In the genomic region with DNA sequence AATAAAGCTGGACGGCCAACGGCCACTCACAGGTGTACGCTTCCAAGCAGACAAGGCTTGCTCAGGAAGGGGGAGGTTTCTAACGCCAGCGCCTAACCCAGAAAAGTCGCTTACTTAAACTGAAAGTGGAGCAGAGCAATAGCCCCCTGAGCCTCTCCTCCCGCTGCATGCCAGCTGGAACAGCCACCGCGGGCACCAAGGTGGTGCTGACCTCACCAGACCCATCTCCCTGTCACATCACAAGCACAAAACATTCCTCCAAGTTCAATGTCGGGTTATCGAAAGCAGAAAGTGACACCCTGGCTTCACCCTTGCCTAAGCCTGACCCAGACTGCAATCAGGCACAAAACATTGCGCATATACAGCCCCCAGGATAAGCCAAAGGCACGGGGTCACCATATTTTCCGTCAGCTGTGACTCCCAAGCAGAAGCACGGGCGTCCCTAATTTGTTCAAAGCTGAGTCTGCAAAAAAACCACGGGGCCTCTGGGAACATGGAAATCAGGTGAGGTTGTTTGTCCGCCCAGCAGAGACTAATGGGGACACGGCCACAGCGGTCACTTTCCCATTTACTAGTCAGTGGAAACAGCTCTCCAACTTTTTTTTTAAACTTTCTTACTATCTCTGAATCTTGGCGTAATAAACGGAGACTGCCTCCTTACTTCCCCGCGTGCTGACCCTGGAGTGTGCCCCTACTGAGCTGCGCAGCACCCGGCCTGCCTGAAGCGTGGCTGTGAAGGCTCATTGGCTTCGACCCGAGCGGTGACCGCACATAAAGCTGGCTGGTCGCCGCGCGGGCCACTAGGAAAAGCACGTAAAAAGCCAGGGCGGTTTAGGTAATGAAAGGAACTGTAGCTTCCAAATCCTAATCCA, we compare ENCODE assay signal across 8 mouse cellular contexts. TPM values are rescaled to one million over a fixed set of nuclear protein-coding genes. Genes with fewer than 3 reads are reported as not detected.
DNase-seq lines count a peak whose midpoint lies in the region; ATAC-seq and TF ChIP-seq lines count a peak whose summit lies in the region.

No protein-coding gene starts in this region.

- 0 out of 2 replicates have a peak, but pooled peaks cover 3% of the 10 kb centered on the region for H3K27me3 ChIP-seq in testis, adult 2 months (ENCODE audit: control insufficient read depth, insufficient read depth, low read length)
- H3K27me3 ChIP-seq in forebrain, embryonic 14.5 days (replicated peaks; ENCODE audit: control insufficient read depth, insufficient read depth, low read length) = peaks cover 41% of the 10 kb centered on the region
- peaks cover 66% of the 10 kb centered on the region for H3K27me3 ChIP-seq in intestine, embryonic 14.5 days (replicated peaks; ENCODE audit: control insufficient read depth, insufficient read depth, low read length)
- H3K27me3 ChIP-seq in lung, embryonic 15.5 days = peaks cover 53% of the 10 kb centered on the region
- no peaks in the 10 kb centered on the region for H3K27me3 ChIP-seq in splenic B cell, adult 2 months (ENCODE audit: control insufficient read depth, insufficient read depth, low read length, poor library complexity, severe bottlenecking)

- no peak for TF ChIP-seq CTCF in testis, adult 2 months (IDR thresholded peaks at IDR 0.05; ENCODE audit: control insufficient read depth, insufficient read depth, insufficient replicate concordance, low read depth, low read length)

- H3K36me3 ChIP-seq in testis, adult 2 months (ENCODE audit: control insufficient read depth, insufficient read depth, low read length) = no peaks in the 10 kb centered on the region
- H3K36me3 ChIP-seq in forebrain, embryonic 14.5 days (ENCODE audit: control insufficient read depth, insufficient read depth, low read length) = no peaks in the 10 kb centered on the region
- H3K36me3 ChIP-seq in intestine, embryonic 14.5 days (ENCODE audit: control insufficient read depth, insufficient read depth, low read length) = no peaks in the 10 kb centered on the region
- no peaks in the 10 kb centered on the region for H3K36me3 ChIP-seq in lung, embryonic 15.5 days
- no peaks in the 10 kb centered on the region for H3K36me3 ChIP-seq in splenic B cell, adult 2 months (ENCODE audit: control insufficient read depth, insufficient read depth, low read length, poor library complexity, severe bottlenecking)

- no peak for TF ChIP-seq POLR2A in testis, adult 2 months (IDR thresholded peaks at IDR 0.05; ENCODE audit: control insufficient read depth, low read depth, low read length)

- H3K27ac ChIP-seq in testis, adult 2 months (ENCODE audit: control insufficient read depth, insufficient read depth, low read depth, low read length) = no peak overlapping the region
- no peak overlapping the region for H3K27ac ChIP-seq in forebrain, embryonic 14.5 days (ENCODE audit: low read depth, low read length)
- H3K27ac ChIP-seq in intestine, embryonic 14.5 days (ENCODE audit: low read depth) = no peak overlapping the region
- no peak overlapping the region for H3K27ac ChIP-seq in lung, embryonic 15.5 days

- H3K4me1 ChIP-seq in testis, adult 2 months (ENCODE audit: control insufficient read depth, insufficient read depth, low read length) = peaks cover 10% of the 10 kb centered on the region
- 0 out of 2 replicates have a peak, but pooled peaks cover 9% of the 10 kb centered on the region for H3K4me1 ChIP-seq in forebrain, embryonic 14.5 days (ENCODE audit: control insufficient read depth, insufficient read depth, low read length)
- H3K4me1 ChIP-seq in intestine, embryonic 14.5 days (replicated peaks; ENCODE audit: control insufficient read depth, insufficient read depth, low read length) = peaks cover 7% of the 10 kb centered on the region; the same call in 1 of the 2 replicates
- peaks cover 30% of the 10 kb centered on the region for H3K4me1 ChIP-seq in lung, embryonic 15.5 days

- WGBS in forebrain, embryonic 14.5 days = 3% methylated on average over 37 of the region's 37 CpGs
- 3% methylated on average over 37 of the region's 37 CpGs for WGBS in intestine, embryonic 14.5 days
- 2% methylated on average over 37 of the region's 37 CpGs for WGBS in lung, embryonic 15.5 days

- no peak for ATAC-seq in forebrain, embryonic 14.5 days
- ATAC-seq in intestine, embryonic 14.5 days (replicated peaks; ENCODE audit: low FRiP score, low TSS enrichment, low read depth) = no peak
- no peak for ATAC-seq in lung, embryonic 15.5 days (ENCODE audit: borderline replicate concordance, extremely low read depth, low FRiP score, low TSS enrichment)

- H3K9ac ChIP-seq in forebrain, embryonic 14.5 days (ENCODE audit: low read length) = peak overlapping the region; percentile 49; the same call in 1 of the 2 replicates
- H3K9ac ChIP-seq in intestine, embryonic 14.5 days (ENCODE audit: low read length) = no peak overlapping the region
- peak overlapping the region; percentile 56 for H3K9ac ChIP-seq in lung, embryonic 15.5 days

- H3K4me3 ChIP-seq in testis, adult 2 months (ENCODE audit: control insufficient read depth, low read depth, low read length) = peak overlapping the region; percentile 72
- peak overlapping the region; percentile 59 for H3K4me3 ChIP-seq in forebrain, embryonic 14.5 days (ENCODE audit: low read depth, low read length)
- peak overlapping the region; percentile 57 for H3K4me3 ChIP-seq in intestine, embryonic 14.5 days (ENCODE audit: low read depth, low read length)
- H3K4me3 ChIP-seq in lung, embryonic 15.5 days = peak overlapping the region; percentile 63

- no peaks in the 10 kb centered on the region for H3K9me3 ChIP-seq in forebrain, embryonic 14.5 days (replicated peaks; ENCODE audit: control insufficient read depth, low read length)
- no peaks in the 10 kb centered on the region for H3K9me3 ChIP-seq in intestine, embryonic 14.5 days (ENCODE audit: control insufficient read depth, low read length)
- H3K9me3 ChIP-seq in lung, embryonic 15.5 days = no peaks in the 10 kb centered on the region

- DNase-seq in testis, postnatal 14 days (ENCODE audit: low spot score) = no peak
- no peak for DNase-seq in forebrain, embryonic 14.5 days (ENCODE audit: low spot score)
- DNase-seq in intestine, embryonic 14.5 days (ENCODE audit: low spot score) = peak; percentile 79
- peak; percentile 40 for DNase-seq in splenic B cell, adult 2 months (ENCODE audit: low read depth, low spot score)
- no peak for DNase-seq in layer of hippocampus, postnatal 10 days (ENCODE audit: low spot score in 2 of 2)
- DNase-seq in gastrocnemius, postnatal 25 days = no peak

- H3K4me2 ChIP-seq in forebrain, embryonic 14.5 days (ENCODE audit: low read length) = peak overlapping the region; percentile 100
- peak overlapping the region; percentile 100 for H3K4me2 ChIP-seq in intestine, embryonic 14.5 days (ENCODE audit: low read length)
- H3K4me2 ChIP-seq in lung, embryonic 15.5 days = peak overlapping the region; percentile 99

RNA-seq across cellular contexts. Expression of a gene that starts 1.6 kb away (rescaled TPM):
- polyA plus RNA-seq in testis, adult 2 months (2012; rRNA removed) = 0.58 and 0.88 TPM in 2 replicates
- 0.52 and 0.70 TPM in 2 replicates for polyA plus RNA-seq in forebrain, embryonic 14.5 days (2014; fragmentation: Nextera tagmentation; extraction: Ambion mirVana)
- 0.41 and 0.47 TPM in 2 replicates for polyA plus RNA-seq in intestine, embryonic 14.5 days (2014; fragmentation: Nextera tagmentation; extraction: Ambion mirVana)
- polyA plus RNA-seq in lung, embryonic 15.5 days (2015; fragmentation: Nextera tagmentation; extraction: Ambion mirVana) = 4.1 and 5.3 TPM in 2 replicates
- total RNA-seq in layer of hippocampus, postnatal 10 days (2021) = 10 to 100 TPM; 13.6 to 13.9 TPM
- 10 to 100 TPM; 17.0 to 25.2 TPM for total RNA-seq in gastrocnemius, postnatal 25 days (2021)

Comparison
In these comparisons a context has a peak if more than half of its experiments do, and no peak if none do; other contexts are left out.
1. DNase-seq: peak in intestine, embryonic 14.5 days (single experiment) and splenic B cell, adult 2 months (single experiment); none in testis, postnatal 14 days (single experiment), forebrain, embryonic 14.5 days (single experiment), layer of hippocampus, postnatal 10 days (0 of 2) and gastrocnemius, postnatal 25 days (single experiment).
2. Peak in every context shown above with its lines, with median percentiles within 50 percentile points of each other: H3K4me3 ChIP-seq and H3K4me2 ChIP-seq.